Mouse (Mus musculus): ENCODE data around the gene Foxn1. TPM values are rescaled to one million over a fixed set of nuclear protein-coding genes. Genes with fewer than 3 reads are reported as not detected.

The Foxn1 gene
- polyA plus RNA-seq, 1 experiment from 2014 or later: not detected

- Histone ChIP-seq H3K36me3 (ENCODE audit: control insufficient read depth, insufficient read depth, low read length) (peaks cover 18% of the 10 kb centered on the region), H3K4me2 (ENCODE audit: low read length) (peak overlapping the region; percentile 87), H3K9ac (ENCODE audit: low read length) (peak overlapping the region; percentile 87), H3K4me1 (ENCODE audit: control insufficient read depth, insufficient read depth, low read length) (peaks cover 5% of the 10 kb centered on the region), H3K9me3 (replicated peaks; ENCODE audit: control insufficient read depth, low read length) (no peaks in the 10 kb centered on the region), H3K27ac (ENCODE audit: low read depth, low read length) (peak overlapping the region; percentile 23; the same call in 1 of the 2 replicates), H3K4me3 (ENCODE audit: low read depth, low read length) (peak overlapping the region; percentile 88), H3K27me3 (replicated peaks; ENCODE audit: control insufficient read depth, insufficient read depth, low read length) (no peaks in the 10 kb centered on the region)
- ATAC-seq (peak; percentile 78), DNase-seq (ENCODE audit: low spot score) (no peak)
- 1% methylated on average over 38 of the region's 41 CpGs for WGBS
Measured at GRCm38 (mm10) chr11:78328512-78329056, 57.8 kb downstream of the Foxn1 start.

- DNase-seq (ENCODE audit: low spot score): peak; percentile 97
- H3K9ac ChIP-seq (ENCODE audit: low read length): peak within 1 kb of the TSS; percentile 87
- no peaks in the 10 kb centered on the region for H3K9me3 ChIP-seq (replicated peaks; ENCODE audit: control insufficient read depth, low read length)
- H3K36me3 ChIP-seq (ENCODE audit: control insufficient read depth, insufficient read depth, low read length): peaks cover 11% of the 10 kb centered on the region
- no peaks in the 10 kb centered on the region for H3K27me3 ChIP-seq (replicated peaks; ENCODE audit: control insufficient read depth, insufficient read depth, low read length)
- WGBS: 13% methylated on average over 37 of the region's 37 CpGs
- H3K27ac ChIP-seq (ENCODE audit: low read depth, low read length): peak within 1 kb of the TSS; percentile 23; the same call in 1 of the 2 replicates
- H3K4me3 ChIP-seq (ENCODE audit: low read depth, low read length): peak within 1 kb of the TSS; percentile 88
- peaks cover 6% of the 10 kb centered on the region for H3K4me1 ChIP-seq (ENCODE audit: control insufficient read depth, insufficient read depth, low read length)
- peak; percentile 97 for ATAC-seq
- peak within 1 kb of the TSS; percentile 87 for H3K4me2 ChIP-seq (ENCODE audit: low read length)
Measured at GRCm38 (mm10) chr11:78327634-78328511, 58.5 kb downstream of the Foxn1 start, which contains the start of gene Pigs. Gene Pigs (plus strand): TSS chr11:78328415.

- WGBS: 94% methylated on average over 4 of the region's 4 CpGs
- ATAC-seq (no peak), DNase-seq (ENCODE audit: low spot score) (no peak)
- peaks cover 4% of the 10 kb centered on the region for H3K36me3 ChIP-seq (ENCODE audit: control insufficient read depth, insufficient read depth, low read length)
- H3K4me1 ChIP-seq (ENCODE audit: control insufficient read depth, insufficient read depth, low read length): peaks cover 13% of the 10 kb centered on the region
- H3K4me2 ChIP-seq (ENCODE audit: low read length): no peak overlapping the region
- H3K27me3 ChIP-seq (replicated peaks; ENCODE audit: control insufficient read depth, insufficient read depth, low read length): no peaks in the 10 kb centered on the region
- no peaks in the 10 kb centered on the region for H3K9me3 ChIP-seq (replicated peaks; ENCODE audit: control insufficient read depth, low read length)
- H3K4me3 ChIP-seq (ENCODE audit: low read depth, low read length): no peak overlapping the region
- H3K27ac ChIP-seq (ENCODE audit: low read depth, low read length): no peak overlapping the region
- no peak overlapping the region for H3K9ac ChIP-seq (ENCODE audit: low read length)
Measured at GRCm38 (mm10) chr11:78327215-78327614, 59.1 kb downstream of the Foxn1 start.

GRCm38 (mm10) chr11:78324965-78325364 lies 61.4 kb downstream of the Foxn1 start:
- ATAC-seq (no peak), DNase-seq (ENCODE audit: low spot score) (no peak)
- Histone ChIP-seq H3K4me2 (ENCODE audit: low read length) (peak overlapping the region; percentile 46), H3K9ac (ENCODE audit: low read length) (no peak overlapping the region), H3K4me1 (ENCODE audit: control insufficient read depth, insufficient read depth, low read length) (peaks cover 15% of the 10 kb centered on the region), H3K9me3 (replicated peaks; ENCODE audit: control insufficient read depth, low read length) (no peaks in the 10 kb centered on the region), H3K27ac (ENCODE audit: low read depth, low read length) (no peak overlapping the region; the same call in 1 of the 2 replicates), H3K4me3 (ENCODE audit: low read depth, low read length) (peak overlapping the region; percentile 21; the same call in 1 of the 2 replicates), H3K36me3 (ENCODE audit: control insufficient read depth, insufficient read depth, low read length) (peaks cover 25% of the 10 kb centered on the region), H3K27me3 (replicated peaks; ENCODE audit: control insufficient read depth, insufficient read depth, low read length) (no peaks in the 10 kb centered on the region)
- WGBS: 87% methylated on average over 12 of the region's 12 CpGs

- DNase-seq (ENCODE audit: low spot score): peak; percentile 82
- H3K4me1 ChIP-seq (ENCODE audit: control insufficient read depth, insufficient read depth, low read length): peaks cover 13% of the 10 kb centered on the region
- H3K4me3 ChIP-seq (ENCODE audit: low read depth, low read length): peak overlapping the region; percentile 21
Measured at GRCm38 (mm10) chr11:78324000-78324785, 62.2 kb downstream of the Foxn1 start.

GRCm38 (mm10) chr11:78322860-78323259 lies 63.5 kb downstream of the Foxn1 start, which contains the start of gene Aldoc:
Gene Aldoc (plus strand): TSS chr11:78322968.
- peaks cover 46% of the 10 kb centered on the region for H3K36me3 ChIP-seq (ENCODE audit: control insufficient read depth, insufficient read depth, low read length)
- WGBS: 3% methylated on average over 15 of the region's 15 CpGs
- peak within 1 kb of the TSS; percentile 21 for H3K4me3 ChIP-seq (ENCODE audit: low read depth, low read length)
- peak within 1 kb of the TSS; percentile 81 for H3K27ac ChIP-seq (ENCODE audit: low read depth, low read length)
- H3K4me2 ChIP-seq (ENCODE audit: low read length): peak within 1 kb of the TSS; percentile 46
- H3K9me3 ChIP-seq (replicated peaks; ENCODE audit: control insufficient read depth, low read length): no peaks in the 10 kb centered on the region
- no peaks in the 10 kb centered on the region for H3K27me3 ChIP-seq (replicated peaks; ENCODE audit: control insufficient read depth, insufficient read depth, low read length)
- peak within 1 kb of the TSS; percentile 47; the same call in 1 of the 2 replicates for H3K9ac ChIP-seq (ENCODE audit: low read length)
- DNase-seq (ENCODE audit: low spot score): peak; percentile 90
- H3K4me1 ChIP-seq (ENCODE audit: control insufficient read depth, insufficient read depth, low read length): peaks cover 10% of the 10 kb centered on the region
- ATAC-seq: peak; percentile 86

More at GRCm38 (mm10) chr11:78324000-78324785, 62.2 kb downstream of the Foxn1 start:
- Histone ChIP-seq H3K9me3 (replicated peaks; ENCODE audit: control insufficient read depth, low read length) (no peaks in the 10 kb centered on the region), H3K27ac (ENCODE audit: low read depth, low read length) (peak overlapping the region; percentile 81; the same call in 1 of the 2 replicates), H3K4me2 (ENCODE audit: low read length) (peak overlapping the region; percentile 46), H3K36me3 (ENCODE audit: control insufficient read depth, insufficient read depth, low read length) (peaks cover 32% of the 10 kb centered on the region), H3K27me3 (replicated peaks; ENCODE audit: control insufficient read depth, insufficient read depth, low read length) (no peaks in the 10 kb centered on the region), H3K9ac (ENCODE audit: low read length) (no peak overlapping the region)
- WGBS: 60% methylated on average over 15 of the region's 15 CpGs
- ATAC-seq: no peak

GRCm38 (mm10) chr11:78322076-78322831 lies 64.1 kb downstream of the Foxn1 start:
- peak overlapping the region; percentile 46 for H3K4me2 ChIP-seq (ENCODE audit: low read length)
- H3K36me3 ChIP-seq (ENCODE audit: control insufficient read depth, insufficient read depth, low read length): peaks cover 52% of the 10 kb centered on the region
- H3K4me1 ChIP-seq (ENCODE audit: control insufficient read depth, insufficient read depth, low read length): peaks cover 10% of the 10 kb centered on the region
- ATAC-seq (peak; percentile 78), DNase-seq (ENCODE audit: low spot score) (peak; percentile 80)
- no peaks in the 10 kb centered on the region for H3K27me3 ChIP-seq (replicated peaks; ENCODE audit: control insufficient read depth, insufficient read depth, low read length)
- H3K9ac ChIP-seq (ENCODE audit: low read length): no peak overlapping the region
- no peaks in the 10 kb centered on the region for H3K9me3 ChIP-seq (replicated peaks; ENCODE audit: control insufficient read depth, low read length)
- 10% methylated on average over 2 of the region's 2 CpGs for WGBS
- H3K27ac ChIP-seq (ENCODE audit: low read depth, low read length): peak overlapping the region; percentile 81
- H3K4me3 ChIP-seq (ENCODE audit: low read depth, low read length): no peak overlapping the region

- no peaks in the 10 kb centered on the region for H3K27me3 ChIP-seq (replicated peaks; ENCODE audit: control insufficient read depth, insufficient read depth, low read length)
- H3K36me3 ChIP-seq (ENCODE audit: control insufficient read depth, insufficient read depth, low read length): peaks cover 79% of the 10 kb centered on the region
- H3K4me1 ChIP-seq (ENCODE audit: control insufficient read depth, insufficient read depth, low read length): peaks cover 10% of the 10 kb centered on the region
- 27% methylated on average over 2 of the region's 2 CpGs for WGBS
- H3K9me3 ChIP-seq (replicated peaks; ENCODE audit: control insufficient read depth, low read length): no peaks in the 10 kb centered on the region
- H3K9ac ChIP-seq (ENCODE audit: low read length): no peak overlapping the region
- peak; percentile 62 for DNase-seq (ENCODE audit: low spot score)
- no peak overlapping the region for H3K4me2 ChIP-seq (ENCODE audit: low read length)
- H3K27ac ChIP-seq (ENCODE audit: low read depth, low read length): peak overlapping the region; percentile 39; the same call in 1 of the 2 replicates
- no peak for ATAC-seq
- H3K4me3 ChIP-seq (ENCODE audit: low read depth, low read length): no peak overlapping the region
Measured at GRCm38 (mm10) chr11:78318411-78318810, 67.9 kb downstream of the Foxn1 start.

All from forebrain, embryonic 14.5 days (tissue).